Mouse (Mus musculus) heart, embryonic 10.5 days (tissue): Measurements from ENCODE around the gene Bend6. TPM values are rescaled to one million over a fixed set of nuclear protein-coding genes. Genes with fewer than 3 reads are reported as not detected.

Source experiments
- DNase-seq: peaks from one replicate; pipeline ENCODE4 v3.0.0-alpha.2; 2017; ENCODE audit warnings: low spot score
- H3K27ac ChIP-seq: fragments of 300-500 bp; sonication (generic); 2 replicates; pipeline ENCODE4 v1.5.1; 2016; ENCODE audit warnings: mild to moderate bottlenecking
- H3K27me3 ChIP-seq: fragments of 300-500 bp; sonication (generic); 2 replicates; pipeline ENCODE4 v1.6.1; 2016; ENCODE audit warnings: mild to moderate bottlenecking; ENCODE audit not compliant: poor library complexity, insufficient read depth, severe bottlenecking
- H3K36me3 ChIP-seq: fragments of 300-500 bp; sonication (generic); 2 replicates; pipeline ENCODE4 v1.6.1; 2016; ENCODE audit warnings: mild to moderate bottlenecking, moderate library complexity
- H3K4me1 ChIP-seq: fragments of 300-500 bp; sonication (generic); 2 replicates; pipeline ENCODE4 v1.6.1; 2016; ENCODE audit warnings: mild to moderate bottlenecking
- H3K4me3 ChIP-seq: fragments of 300-500 bp; sonication (generic); 2 replicates; pipeline ENCODE4 v1.5.1; 2016; ENCODE audit warnings: mild to moderate bottlenecking, moderate library complexity
- H3K9me3 ChIP-seq: fragments of 300-500 bp; sonication (generic); 2 replicates; pipeline ENCODE4 v1.6.1; 2016; ENCODE audit warnings: mild to moderate bottlenecking, moderate library complexity
- WGBS: fragments of 180-500 bp; shearing (Covaris S2); methylation state at CpG from one replicate; pipeline ENCODE4 v1.1.7; 2016; 5-methylcytosine and 5-hydroxymethylcytosine counted together
- polyA plus RNA-seq: library from polyadenylated mRNA; unstranded; fragments of >200 nt; fragmentation: Nextera tagmentation; extraction: Ambion mirVana; gene quantifications from 2 replicates; pipeline ENCODE4 v1.2.1, GENCODE M21; 2016

Bend6 gene
- polyA plus RNA-seq, 1 experiment from 2014 or later: 2.9 TPM

DNA sequence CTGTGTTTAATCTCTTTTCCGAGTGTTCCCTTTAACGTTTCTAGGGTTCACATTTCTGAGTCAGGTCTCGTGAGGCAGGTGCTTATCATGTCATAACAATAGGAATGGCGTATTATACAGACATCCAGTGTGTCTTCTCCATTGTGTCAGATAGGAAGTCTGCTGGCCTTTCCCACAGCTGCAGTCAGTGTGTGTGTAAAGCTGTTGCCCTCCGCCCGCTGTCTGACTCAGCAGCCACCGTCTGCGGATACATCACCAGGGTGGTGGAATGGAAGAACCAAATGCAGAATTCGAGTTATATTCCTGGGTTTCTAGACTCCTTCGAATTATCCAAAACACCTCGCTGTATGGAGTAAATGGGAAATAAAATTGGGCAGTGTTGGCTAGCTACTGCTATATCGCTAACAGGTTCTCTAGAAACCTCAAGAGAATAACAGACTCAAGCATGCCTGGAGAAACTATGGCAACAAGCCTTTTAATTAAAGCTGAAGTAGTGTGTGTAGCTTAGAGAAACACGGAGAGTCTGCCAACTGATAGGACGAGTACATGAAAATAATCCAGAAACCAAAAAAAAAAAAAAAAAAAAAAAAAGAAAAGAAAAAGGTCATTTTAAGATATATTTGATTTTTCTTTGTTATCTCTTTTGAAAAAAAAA is 25.4 kb upstream of the Bend6 start:
- H3K9me3 ChIP-seq: no peaks in the 10 kb centered on the region
- H3K4me3 ChIP-seq: no peak overlapping the region
- no peak for DNase-seq
- H3K4me1 ChIP-seq: no peaks in the 10 kb centered on the region
- WGBS: 76% methylated on average over 14 of the region's 14 CpGs
- H3K36me3 ChIP-seq: no peaks in the 10 kb centered on the region
- H3K27ac ChIP-seq: no peak overlapping the region
- no peaks in the 10 kb centered on the region for H3K27me3 ChIP-seq

DNA sequence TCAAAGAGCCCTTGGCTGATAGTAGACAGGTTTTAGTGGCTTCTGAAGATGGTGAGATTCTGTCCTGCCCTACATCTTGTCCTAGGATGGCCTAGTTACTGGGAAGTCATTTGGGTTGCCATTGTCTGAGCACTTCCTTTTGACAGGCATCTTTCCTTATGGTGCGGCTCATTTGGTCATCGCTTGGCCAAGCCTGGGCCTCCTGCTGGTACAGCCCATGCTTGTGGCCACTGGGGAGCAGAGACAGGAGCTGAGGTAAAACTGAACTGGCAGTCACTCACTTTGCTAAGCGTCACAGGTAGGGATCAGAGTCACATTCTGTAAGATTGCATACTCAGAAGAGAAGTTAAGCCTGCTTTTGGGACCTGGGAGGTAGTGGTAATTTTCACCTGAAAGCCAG is 24.6 kb upstream of the Bend6 start:
- DNase-seq: no peak
- Histone ChIP-seq H3K27ac (no peak overlapping the region), H3K36me3 (no peaks in the 10 kb centered on the region), H3K9me3 (no peaks in the 10 kb centered on the region), H3K27me3 (no peaks in the 10 kb centered on the region), H3K4me3 (no peak overlapping the region), H3K4me1 (no peaks in the 10 kb centered on the region)
- WGBS: 87% methylated on average over 3 of the region's 3 CpGs

DNA sequence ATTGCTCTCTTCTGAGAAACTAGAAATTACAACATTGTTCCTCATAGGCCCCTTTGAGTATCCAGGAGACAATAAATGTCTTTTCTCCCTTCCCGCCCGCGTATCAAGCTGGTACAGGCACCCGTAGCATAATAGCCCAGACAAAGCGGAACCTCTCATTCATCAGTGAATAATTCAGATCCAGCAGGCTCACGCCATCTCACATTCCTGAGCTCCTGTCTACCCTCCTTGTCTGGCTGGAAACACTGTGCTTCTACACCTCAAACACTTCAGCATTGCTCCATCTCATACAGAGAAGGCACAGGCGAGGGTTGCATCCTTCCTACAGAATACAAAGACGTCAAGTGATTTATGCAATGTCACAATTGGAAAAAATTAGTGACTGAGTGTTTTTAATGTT is 24.2 kb upstream of the Bend6 start:
- Histone ChIP-seq H3K4me1 (no peaks in the 10 kb centered on the region), H3K4me3 (no peak overlapping the region), H3K27me3 (no peaks in the 10 kb centered on the region), H3K27ac (no peak overlapping the region), H3K9me3 (no peaks in the 10 kb centered on the region), H3K36me3 (no peaks in the 10 kb centered on the region)
- no peak for DNase-seq
- 84% methylated on average over 8 of the region's 8 CpGs for WGBS

DNA sequence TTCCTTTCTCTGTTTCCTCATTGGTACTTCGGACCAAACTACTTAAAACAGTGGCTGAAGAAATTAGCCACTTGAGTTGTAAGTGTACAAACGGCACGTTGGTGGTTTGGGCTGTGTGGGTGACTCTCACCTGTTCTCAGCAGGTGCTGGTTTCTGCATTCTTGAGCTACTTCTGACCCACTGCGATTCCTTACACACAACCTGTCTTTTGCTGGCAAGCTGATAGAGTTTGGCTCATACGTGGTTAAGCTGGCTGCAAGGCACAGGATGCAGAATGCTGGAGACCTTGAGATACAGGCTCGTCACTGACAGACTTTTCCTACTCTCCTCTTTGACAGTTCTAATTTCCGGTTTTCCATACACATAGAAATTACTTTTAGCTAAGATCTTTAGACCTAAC is 19.9 kb upstream of the Bend6 start:
- Histone ChIP-seq H3K27ac (no peak overlapping the region), H3K4me1 (no peaks in the 10 kb centered on the region), H3K4me3 (no peak overlapping the region), H3K9me3 (no peaks in the 10 kb centered on the region), H3K27me3 (no peaks in the 10 kb centered on the region), H3K36me3 (no peaks in the 10 kb centered on the region)
- 86% methylated on average over 7 of the region's 7 CpGs for WGBS
- no peak for DNase-seq

DNA sequence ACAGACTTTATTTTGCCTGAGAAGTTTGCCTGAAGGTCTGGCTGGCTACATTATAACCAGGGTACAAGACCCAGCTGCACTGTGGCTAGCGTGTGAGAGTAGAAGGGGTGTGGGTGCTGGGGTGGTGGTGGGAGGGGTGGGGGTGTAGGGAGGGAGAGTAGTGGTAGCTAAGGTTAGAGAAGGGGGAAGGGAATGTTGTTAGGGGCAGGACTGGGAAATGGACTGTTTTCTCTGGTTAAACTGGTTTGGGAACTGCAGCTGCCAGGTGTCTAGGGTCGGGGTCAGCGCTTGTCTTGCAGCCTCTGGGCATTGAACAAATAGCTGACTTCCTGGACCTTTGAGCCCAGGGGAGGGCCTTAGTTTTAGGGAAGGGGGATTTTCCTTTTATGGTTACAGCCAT is 17.7 kb upstream of the Bend6 start:
- no peaks in the 10 kb centered on the region for H3K4me1 ChIP-seq
- H3K27ac ChIP-seq: no peak overlapping the region
- DNase-seq: no peak
- H3K9me3 ChIP-seq: no peaks in the 10 kb centered on the region
- WGBS: 68% methylated on average over 3 of the region's 3 CpGs
- no peak overlapping the region for H3K4me3 ChIP-seq
- no peaks in the 10 kb centered on the region for H3K36me3 ChIP-seq
- H3K27me3 ChIP-seq: no peaks in the 10 kb centered on the region

DNA sequence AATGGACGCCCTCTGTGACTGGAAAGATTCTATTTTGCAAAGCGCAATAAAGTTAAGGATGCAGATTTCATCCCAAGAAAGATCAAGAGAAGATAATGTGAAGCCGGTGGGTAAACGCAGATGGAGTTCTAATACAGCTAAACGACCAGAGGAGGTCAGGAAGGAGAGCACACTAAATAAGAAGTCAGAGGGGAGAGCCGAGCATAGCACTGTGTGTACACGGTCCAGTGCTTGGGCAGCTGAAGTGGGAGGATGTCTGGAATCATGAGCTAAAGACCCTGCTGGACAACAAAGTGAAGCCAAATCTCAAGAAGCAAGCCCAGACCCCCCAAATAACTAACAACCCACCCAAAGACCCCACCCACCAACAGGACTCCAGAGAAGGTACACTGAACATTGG is 15.4 kb upstream of the Bend6 start:
- Histone ChIP-seq H3K4me1 (no peaks in the 10 kb centered on the region), H3K36me3 (no peaks in the 10 kb centered on the region), H3K27me3 (no peaks in the 10 kb centered on the region), H3K27ac (no peak overlapping the region), H3K4me3 (no peak overlapping the region), H3K9me3 (no peaks in the 10 kb centered on the region)
- DNase-seq: no peak
- 76% methylated on average over 7 of the region's 7 CpGs for WGBS

DNA sequence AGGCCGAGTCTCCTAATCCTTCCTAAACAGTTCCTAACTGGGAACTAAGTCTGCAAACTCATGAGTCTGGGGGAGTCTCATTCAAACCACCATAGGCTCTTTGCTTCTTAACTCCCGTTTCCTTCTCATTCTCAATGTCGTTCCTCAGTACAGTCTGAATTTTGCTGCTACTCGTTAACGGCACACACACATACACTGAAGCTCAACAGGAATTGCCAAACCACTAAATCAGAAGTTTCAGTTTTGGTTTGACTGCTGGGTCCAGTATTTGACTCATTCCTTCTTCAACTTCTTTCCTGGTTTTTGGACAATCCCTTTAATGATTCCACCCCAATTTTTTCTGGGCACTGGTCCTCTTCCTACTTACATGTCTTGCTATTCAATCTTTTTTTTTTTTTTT is 8.9 kb upstream of the Bend6 start:
- Histone ChIP-seq H3K36me3 (peaks cover 7% of the 10 kb centered on the region), H3K27ac (no peak overlapping the region), H3K27me3 (no peaks in the 10 kb centered on the region), H3K4me3 (no peak overlapping the region), H3K4me1 (no peaks in the 10 kb centered on the region), H3K9me3 (no peaks in the 10 kb centered on the region)
- no peak for DNase-seq
- 91% methylated on average over 5 of the region's 5 CpGs for WGBS

DNA sequence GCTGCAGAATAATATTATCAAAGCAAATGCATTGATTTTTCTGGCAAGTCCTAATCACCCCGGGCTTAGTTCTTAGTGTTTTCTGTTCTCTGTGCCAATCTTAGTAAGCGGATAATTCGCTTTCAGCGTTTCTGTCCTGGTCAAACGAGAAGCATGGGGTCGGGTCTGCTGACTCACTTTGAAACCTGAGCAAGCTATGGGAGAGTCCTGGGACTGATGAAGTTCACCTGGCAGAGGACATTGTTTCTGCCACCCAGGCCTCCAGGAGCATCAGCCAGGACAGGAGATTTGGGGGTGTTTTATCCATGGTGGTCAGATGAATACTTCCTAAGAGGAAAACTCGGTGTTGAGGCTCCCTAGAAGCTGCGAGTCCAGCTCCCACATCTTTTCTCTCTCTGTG is 4.0 kb upstream of the Bend6 start:
- H3K9me3 ChIP-seq: no peaks in the 10 kb centered on the region
- 76% methylated on average over 8 of the region's 8 CpGs for WGBS
- DNase-seq: no peak
- peaks cover 12% of the 10 kb centered on the region for H3K4me1 ChIP-seq
- peaks cover 19% of the 10 kb centered on the region for H3K27me3 ChIP-seq
- no peak overlapping the region for H3K27ac ChIP-seq
- no peak overlapping the region for H3K4me3 ChIP-seq
- peaks cover 7% of the 10 kb centered on the region for H3K36me3 ChIP-seq

DNA sequence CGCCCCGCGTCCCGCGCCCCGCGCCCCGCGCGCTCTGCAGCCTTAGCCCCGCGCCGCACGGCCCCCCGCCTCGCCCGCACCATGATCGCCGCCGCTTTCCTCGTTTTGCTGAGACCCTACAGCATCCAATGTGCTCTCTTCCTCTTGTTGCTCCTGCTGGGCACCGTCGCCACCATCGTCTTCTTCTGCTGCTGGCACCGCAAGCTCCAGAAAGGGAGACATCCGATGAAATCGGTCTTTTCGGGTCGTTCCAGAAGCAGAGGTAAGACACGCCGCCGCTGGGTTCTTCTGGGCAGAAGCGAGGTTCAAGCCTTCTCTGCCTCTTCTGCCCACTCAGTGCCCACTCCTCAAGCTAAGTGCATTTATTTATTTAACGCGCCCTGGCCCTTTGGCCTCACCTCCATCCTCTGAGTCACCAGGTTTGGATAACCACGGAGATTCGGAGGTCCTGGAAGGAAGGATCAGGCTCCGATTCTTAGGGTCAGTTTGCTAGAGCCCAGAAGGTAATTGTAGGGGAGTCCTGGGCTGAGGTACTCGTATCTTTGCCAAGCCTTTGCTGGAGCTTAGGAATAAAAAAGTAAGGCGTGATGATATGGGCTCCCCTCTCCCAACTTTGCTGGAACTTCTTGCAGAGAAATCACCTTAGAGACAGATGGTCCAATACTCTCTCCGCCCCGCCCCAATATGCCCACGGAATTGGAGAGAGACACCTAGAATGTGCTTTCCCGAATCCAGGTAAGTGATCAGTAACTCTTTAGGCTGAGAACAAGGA is 761 bp upstream of the Bend6 start, which contains the start of gene Dst:
Gene Dst (plus strand): TSS at position 35 of the 772 bp plus-strand sequence.
- peaks cover 21% of the 10 kb centered on the region for H3K4me1 ChIP-seq
- DNase-seq: no peak
- H3K27me3 ChIP-seq: peaks cover 34% of the 10 kb centered on the region
- H3K27ac ChIP-seq: peak within 1 kb of the TSS; percentile 92
- H3K36me3 ChIP-seq: no peaks in the 10 kb centered on the region
- WGBS: 4% methylated on average over 42 of the region's 44 CpGs
- H3K9me3 ChIP-seq: no peaks in the 10 kb centered on the region
- peak within 1 kb of the TSS; percentile 79 for H3K4me3 ChIP-seq

DNA sequence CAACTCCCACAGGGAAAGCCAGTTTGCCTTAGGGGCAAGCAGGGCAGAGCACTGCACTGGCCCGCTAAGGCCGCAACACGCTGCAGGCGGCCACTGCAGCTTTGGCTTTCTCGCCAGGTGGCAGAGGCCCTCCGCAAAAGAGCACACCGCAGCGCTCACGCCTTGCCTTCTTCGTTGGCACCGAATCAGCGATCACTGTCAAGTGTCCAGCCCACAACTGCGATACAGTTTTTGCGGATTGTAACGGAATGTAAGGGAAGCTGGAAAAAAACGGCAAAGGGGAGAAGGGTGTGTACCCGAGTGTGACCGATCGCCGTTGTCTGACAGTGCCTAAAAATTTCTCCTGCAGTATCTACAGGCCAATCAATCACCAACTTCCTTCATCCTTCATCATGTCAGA is 689 bp downstream of the Bend6 start:
- no peaks in the 10 kb centered on the region for H3K36me3 ChIP-seq
- H3K4me1 ChIP-seq: peaks cover 22% of the 10 kb centered on the region
- H3K9me3 ChIP-seq: no peaks in the 10 kb centered on the region
- peaks cover 34% of the 10 kb centered on the region for H3K27me3 ChIP-seq
- H3K4me3 ChIP-seq: peak overlapping the region; percentile 79
- DNase-seq: no peak
- WGBS: 1% methylated on average over 20 of the region's 20 CpGs
- H3K27ac ChIP-seq: peak overlapping the region; percentile 92; the same call in 1 of the 2 replicates

DNA sequence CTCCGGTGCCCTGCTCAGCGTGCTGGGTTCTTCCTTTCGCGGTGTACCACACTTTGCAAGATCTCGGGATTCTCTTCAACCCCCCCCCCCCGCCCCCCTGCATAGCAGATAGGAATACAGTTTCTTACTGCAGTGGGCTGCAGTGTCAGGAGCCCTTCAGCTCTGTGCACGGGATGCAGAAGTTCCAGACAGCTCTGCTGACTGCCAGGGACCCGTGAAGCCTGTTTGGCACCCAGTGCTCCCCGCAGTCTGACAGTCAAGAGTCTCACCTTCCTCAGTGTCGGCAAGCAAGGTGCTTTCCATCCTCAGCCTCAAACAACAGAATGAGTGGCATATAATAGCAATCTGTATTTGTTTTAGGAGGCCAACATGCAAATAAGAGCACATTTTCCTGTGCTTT is 1.4 kb downstream of the Bend6 start:
- Histone ChIP-seq H3K4me1 (peaks cover 22% of the 10 kb centered on the region), H3K27ac (no peak overlapping the region), H3K4me3 (no peak overlapping the region), H3K36me3 (no peaks in the 10 kb centered on the region), H3K27me3 (peaks cover 34% of the 10 kb centered on the region), H3K9me3 (no peaks in the 10 kb centered on the region)
- 30% methylated on average over 10 of the region's 10 CpGs for WGBS
- no peak for DNase-seq

DNA sequence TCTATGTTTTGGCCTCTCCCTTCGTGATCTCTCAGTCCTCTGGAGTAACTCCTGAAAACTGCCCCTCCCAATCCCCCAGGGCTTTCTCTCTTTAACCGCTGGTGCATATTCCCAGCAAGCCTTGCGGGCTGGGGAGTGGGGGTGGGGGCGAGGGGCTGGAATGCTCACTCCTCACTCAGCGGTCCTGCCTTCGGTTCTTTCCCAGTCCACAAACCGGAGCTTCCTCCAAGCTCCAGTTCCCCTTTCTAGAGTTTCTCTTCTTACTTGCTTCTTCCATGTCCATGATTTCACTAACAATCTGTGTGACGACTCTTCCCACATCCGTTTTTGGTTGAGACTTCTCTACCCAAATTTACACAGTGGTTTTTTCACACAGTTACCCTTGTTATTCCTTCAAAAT is 4.0 kb downstream of the Bend6 start:
- DNase-seq: no peak
- peak overlapping the region; percentile 25; the same call in 1 of the 2 replicates for H3K27ac ChIP-seq
- peaks cover 14% of the 10 kb centered on the region for H3K4me1 ChIP-seq
- H3K4me3 ChIP-seq: peak overlapping the region; percentile 25
- no peaks in the 10 kb centered on the region for H3K9me3 ChIP-seq
- peaks cover 26% of the 10 kb centered on the region for H3K27me3 ChIP-seq
- WGBS: 20% methylated on average over 9 of the region's 9 CpGs
- no peaks in the 10 kb centered on the region for H3K36me3 ChIP-seq

DNA sequence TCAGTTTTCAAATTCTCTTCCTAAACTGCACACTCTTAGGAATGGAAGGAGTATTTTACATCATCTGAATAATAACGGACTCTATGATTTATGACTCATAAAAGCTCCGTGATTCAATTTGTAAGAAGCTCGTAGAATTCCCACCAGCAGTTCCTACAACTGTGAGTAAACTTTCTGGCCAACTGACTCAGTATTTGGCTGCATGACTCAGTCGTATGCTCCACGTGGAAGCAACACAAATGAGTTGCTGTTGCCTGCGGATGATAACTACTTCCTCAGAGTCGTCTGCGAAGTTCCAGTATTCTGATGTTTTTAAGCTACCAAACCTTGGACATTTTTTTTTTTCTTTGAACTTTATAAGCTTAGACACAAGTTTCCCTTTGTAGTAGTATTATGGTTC is 7.4 kb downstream of the Bend6 start:
- WGBS: 83% methylated on average over 8 of the region's 8 CpGs
- Histone ChIP-seq H3K36me3 (no peaks in the 10 kb centered on the region), H3K27me3 (peaks cover 6% of the 10 kb centered on the region; the same call in 1 of the 2 replicates), H3K9me3 (no peaks in the 10 kb centered on the region), H3K4me3 (no peak overlapping the region), H3K27ac (no peak overlapping the region), H3K4me1 (peaks cover 19% of the 10 kb centered on the region)
- no peak for DNase-seq
